ENCODE assay signal across 29 mouse cellular contexts in genomic region chr5:137394456-137394855, GRCm38 (mm10). TPM values are rescaled to one million over a fixed set of nuclear protein-coding genes. Genes with fewer than 3 reads are reported as not detected.
DNase-seq lines count a peak whose midpoint lies in the region; ATAC-seq and TF ChIP-seq lines count a peak whose summit lies in the region.
"Had no signal": no experiment of that assay in that cellular context is flagged by ENCODE, and none has a peak within 500 bp of the region (broad histone marks: within the 10 kb centered on the region; RNA-seq: fewer than 3 reads in every experiment).

No protein-coding gene starts in this region.

- no peaks in the 10 kb centered on the region for H3K27me3 ChIP-seq in kidney, postnatal 0 days (ENCODE audit: insufficient read depth, low read length)
- no peaks in the 10 kb centered on the region for H3K27me3 ChIP-seq in lung, postnatal 0 days (replicated peaks; ENCODE audit: insufficient read depth, low read length)
- no peaks in the 10 kb centered on the region for H3K27me3 ChIP-seq in ES-Bruce4 (ENCODE audit: control insufficient read depth, insufficient read depth, low read length, poor library complexity, severe bottlenecking)
- H3K27me3 ChIP-seq: embryonic facial prominence, embryonic 13.5 days; kidney, embryonic 15.5 days; liver, embryonic 15.5 days; neural tube, embryonic 13.5 days had no signal

- no peaks in the 10 kb centered on the region for H3K4me1 ChIP-seq in kidney, postnatal 0 days (replicated peaks; ENCODE audit: insufficient read depth, low read length)
- H3K4me1 ChIP-seq in lung, postnatal 0 days (ENCODE audit: insufficient read depth, low read depth, low read length), result no peaks in the 10 kb centered on the region
- H3K4me1 ChIP-seq in ES-Bruce4 (ENCODE audit: control insufficient read depth, insufficient read depth, low read length), result peaks cover 3% of the 10 kb centered on the region
- H3K4me1 ChIP-seq: embryonic facial prominence, embryonic 13.5 days; hindbrain, embryonic 10.5 days; kidney, embryonic 15.5 days; midbrain, embryonic 12.5 days; neural tube, embryonic 13.5 days had no signal

- TF ChIP-seq EP300 in lung, postnatal 0 days (IDR thresholded peaks at IDR 0.05), result no peak
- no peak for TF ChIP-seq EP300 in ES-Bruce4 (IDR thresholded peaks at IDR 0.05; ENCODE audit: insufficient read depth, low read depth, low read length)

- no peak overlapping the region for H3K4me2 ChIP-seq in kidney, postnatal 0 days (ENCODE audit: low read length)
- no peak overlapping the region for H3K4me2 ChIP-seq in lung, postnatal 0 days (replicated peaks; ENCODE audit: low read depth, low read length)
- H3K4me2 ChIP-seq: embryonic facial prominence, embryonic 13.5 days; kidney, embryonic 15.5 days; liver, embryonic 15.5 days; midbrain, embryonic 12.5 days; neural tube, embryonic 13.5 days had no signal

- no peak for DNase-seq in kidney, postnatal 0 days (ENCODE audit: low spot score)
- no peak for DNase-seq in kidney, adult 18-20 months
- no peak for DNase-seq in lung, postnatal 0 days (ENCODE audit: low spot score)
- no peak for DNase-seq in lung, postnatal 25 days (ENCODE audit: low spot score)
- peak; percentile 76 for DNase-seq in ZHBTc4 (ENCODE audit: low read depth, low spot score)
- DNase-seq in yolk sac, embryonic 10.5 days (ENCODE audit: low spot score), result no peak
- no peak for DNase-seq in adrenal gland, adult (ENCODE audit: inconsistent age in 2 of 2, low spot score in 1 of 2)
- DNase-seq: adrenal gland, postnatal 10 days; cerebellum, adult 11-12 months; cerebellum, adult 9-11 months; gastrocnemius, postnatal 10 days; heart, postnatal 14 days; kidney, postnatal 36 days; layer of hippocampus, postnatal 36 days; left cerebral cortex, postnatal 4 days; right cerebral cortex, postnatal 4 days; thymus, adult 2 months; thymus, postnatal 36 days had no signal

- TF ChIP-seq CTCF in kidney, postnatal 0 days (IDR thresholded peaks at IDR 0.05; ENCODE audit: low read depth), result 0 out of 2 replicates have a peak, but pooled peaks have one; percentile 20
- peak; percentile 45 for TF ChIP-seq CTCF in lung, postnatal 0 days (IDR thresholded peaks at IDR 0.05)
- peak; percentile 3 for TF ChIP-seq CTCF in ES-Bruce4 (IDR thresholded peaks at IDR 0.05; ENCODE audit: low read depth, low read length)

- no peak for ATAC-seq in kidney, postnatal 0 days (replicated peaks; ENCODE audit: low FRiP score, low read depth)
- ATAC-seq in lung, postnatal 0 days, result no peak
- ATAC-seq: CD4-positive, CD25-positive, alpha-beta regulatory T cell, adult 4 months; forebrain, embryonic 16.5 days; hindbrain, embryonic 16.5 days had no signal

- no peak overlapping the region for H3K9ac ChIP-seq in kidney, postnatal 0 days (ENCODE audit: low read depth, low read length)
- no peak overlapping the region for H3K9ac ChIP-seq in lung, postnatal 0 days (replicated peaks; ENCODE audit: low read depth)
- H3K9ac ChIP-seq in ES-Bruce4 (ENCODE audit: low read depth, poor library complexity, severe bottlenecking), result no peak overlapping the region
- H3K9ac ChIP-seq: embryonic facial prominence, embryonic 13.5 days; kidney, embryonic 15.5 days; liver, embryonic 15.5 days; midbrain, embryonic 12.5 days; neural tube, embryonic 13.5 days had no signal

- 39% methylated on average over 7 of the region's 7 CpGs for WGBS in kidney, postnatal 0 days
- 30% methylated on average over 7 of the region's 7 CpGs for WGBS in lung, postnatal 0 days

- H3K9me3 ChIP-seq in kidney, postnatal 0 days (replicated peaks; ENCODE audit: low read length), result no peaks in the 10 kb centered on the region
- H3K9me3 ChIP-seq in lung, postnatal 0 days (ENCODE audit: low read length), result no peaks in the 10 kb centered on the region
- no peaks in the 10 kb centered on the region for H3K9me3 ChIP-seq in ES-Bruce4 (replicated peaks; ENCODE audit: control insufficient read depth, insufficient read depth, low read length, poor library complexity, severe bottlenecking)
- H3K9me3 ChIP-seq: embryonic facial prominence, embryonic 13.5 days; forebrain, embryonic 10.5 days; hindbrain, embryonic 10.5 days; kidney, embryonic 15.5 days; liver, embryonic 15.5 days; midbrain, embryonic 12.5 days; neural tube, embryonic 13.5 days had no signal

- H3K27ac ChIP-seq in kidney, postnatal 0 days, result no peak overlapping the region
- H3K27ac ChIP-seq in lung, postnatal 0 days (ENCODE audit: low read length), result no peak overlapping the region
- H3K27ac ChIP-seq in ES-Bruce4 (ENCODE audit: insufficient read depth, low read length), result no peak overlapping the region
- H3K27ac ChIP-seq: embryonic facial prominence, embryonic 13.5 days; forebrain, embryonic 10.5 days; hindbrain, embryonic 10.5 days; kidney, embryonic 15.5 days; liver, embryonic 15.5 days; midbrain, embryonic 12.5 days; neural tube, embryonic 13.5 days had no signal

- H3K4me3 ChIP-seq in kidney, postnatal 0 days (replicated peaks; ENCODE audit: low read depth, low read length), result no peak overlapping the region
- H3K4me3 ChIP-seq in lung, postnatal 0 days (ENCODE audit: low read depth, low read length), result no peak overlapping the region
- H3K4me3 ChIP-seq in ES-Bruce4 (ENCODE audit: low read depth, low read length), result no peak overlapping the region
- H3K4me3 ChIP-seq: embryonic facial prominence, embryonic 13.5 days; forebrain, embryonic 10.5 days; hindbrain, embryonic 10.5 days; kidney, embryonic 15.5 days; liver, embryonic 15.5 days; midbrain, embryonic 12.5 days; neural tube, embryonic 13.5 days had no signal

- no peak for TF ChIP-seq POLR2A in ES-Bruce4 (IDR thresholded peaks at IDR 0.05; ENCODE audit: insufficient read depth, low read length)

- H3K36me3 ChIP-seq in kidney, postnatal 0 days (ENCODE audit: insufficient read depth, low read length), result no peaks in the 10 kb centered on the region
- H3K36me3 ChIP-seq in lung, postnatal 0 days (ENCODE audit: insufficient read depth, low read length), result no peaks in the 10 kb centered on the region
- H3K36me3 ChIP-seq in ES-Bruce4 (ENCODE audit: control insufficient read depth, insufficient read depth, low read length, poor library complexity, severe bottlenecking), result no peaks in the 10 kb centered on the region
- H3K36me3 ChIP-seq: embryonic facial prominence, embryonic 13.5 days; forebrain, embryonic 10.5 days; hindbrain, embryonic 10.5 days; kidney, embryonic 15.5 days; liver, embryonic 15.5 days; midbrain, embryonic 12.5 days; neural tube, embryonic 13.5 days had no signal

RNA-seq across cellular contexts. Expression of gene Ephb4, which starts 44.5 kb away (rescaled TPM):
- 38.1 and 40.5 TPM in 2 replicates for polyA plus RNA-seq in kidney, postnatal 0 days (2015; fragmentation: Nextera tagmentation; extraction: Ambion mirVana)
- polyA plus RNA-seq in lung, postnatal 0 days (2015; fragmentation: Nextera tagmentation; extraction: Ambion mirVana), result 30.9 and 33.2 TPM in 2 replicates
- 17.1 and 20.7 TPM in 2 replicates for polyA plus RNA-seq in ES-Bruce4 (2011; ENCODE audit: insufficient read depth, insufficient read length, low read depth, missing spikeins)
- polyA plus RNA-seq: CD4-positive, CD25-positive, alpha-beta regulatory T cell, adult 4 months had no signal
